Mouse (Mus musculus) forebrain, embryonic 11.5 days (tissue): ENCODE results near the gene Ppp6r2. TPM values are rescaled to one million over a fixed set of nuclear protein-coding genes. Genes with fewer than 3 reads are reported as not detected.

Experiments
- ATAC-seq: fragments of 200-750 bp; cut with Nextera tagmentation; replicated peaks from 2 replicates; pipeline ENCODE4 v1.8.0; 2017; ENCODE audit warnings: moderate TSS enrichment; ENCODE audit not compliant: low FRiP score
- DNase-seq: peaks from one replicate; pipeline ENCODE4 v3.0.0-alpha.2; 2017; ENCODE audit warnings: low spot score
- H3K27ac ChIP-seq: fragments of 300-500 bp; sonication (generic); 2 replicates; pipeline ENCODE4 v1.5.1; 2014; ENCODE audit warnings: low read depth, low read length
- H3K27me3 ChIP-seq: fragments of 300-500 bp; sonication (generic); 2 replicates; pipeline ENCODE4 v1.6.1; 2014; ENCODE audit warnings: mild to moderate bottlenecking, low read length, mixed read lengths; ENCODE audit not compliant: control insufficient read depth, insufficient read depth
- H3K36me3 ChIP-seq: fragments of 300-500 bp; sonication (generic); 2 replicates; pipeline ENCODE4 v1.6.1; 2014; ENCODE audit warnings: mild to moderate bottlenecking, low read length, moderate library complexity, mixed read lengths; ENCODE audit not compliant: control insufficient read depth, insufficient read depth
- H3K4me1 ChIP-seq: fragments of 300-500 bp; sonication (generic); replicated peaks from 2 replicates; pipeline ENCODE4 v1.6.1; 2014; ENCODE audit warnings: low read length, mixed read lengths; ENCODE audit not compliant: control insufficient read depth, insufficient read depth
- H3K4me2 ChIP-seq: fragments of 300-500 bp; sonication (generic); 2 replicates; pipeline ENCODE4 v1.6.1; 2014; ENCODE audit warnings: low read depth, mild to moderate bottlenecking, low read length, moderate library complexity, mixed read lengths; ENCODE audit not compliant: severe bottlenecking
- H3K4me3 ChIP-seq: fragments of 300-500 bp; sonication (generic); 2 replicates; pipeline ENCODE4 v1.5.1; 2014; ENCODE audit warnings: low read depth, low read length
- H3K9ac ChIP-seq: fragments of 300-500 bp; sonication (generic); 2 replicates; pipeline ENCODE4 v1.6.1; 2014; ENCODE audit warnings: low read length
- H3K9me3 ChIP-seq: fragments of 300-500 bp; sonication (generic); 2 replicates; pipeline ENCODE4 v1.6.1; 2016; ENCODE audit warnings: low read length, mixed read lengths; ENCODE audit not compliant: control insufficient read depth
- WGBS: fragments of 180-500 bp; shearing (Covaris S2); extraction: QIAGEN DNeasy Blood & Tissue Kit; methylation state at CpG from one replicate; pipeline ENCODE4 v1.1.7; 2014; 5-methylcytosine and 5-hydroxymethylcytosine counted together
- polyA plus RNA-seq: library from polyadenylated mRNA; unstranded; fragments of >200 nt; fragmentation: Nextera tagmentation; extraction: Ambion mirVana; gene quantifications from 2 replicates; pipeline ENCODE4 v1.2.1, GENCODE M21; 2014

Ppp6r2 gene
- polyA plus RNA-seq, 1 experiment from 2014 or later = 45.1 TPM

GRCm38 (mm10) chr15:89195690-89196312, 15.6 kb upstream of the Ppp6r2 start:
- H3K4me3 ChIP-seq = peak overlapping the region; percentile 81
- ATAC-seq (peak; percentile 94), DNase-seq (peak; percentile 92)
- H3K36me3 ChIP-seq = no peaks in the 10 kb centered on the region
- H3K27me3 ChIP-seq = no peaks in the 10 kb centered on the region
- H3K4me2 ChIP-seq = peak overlapping the region; percentile 75
- H3K9ac ChIP-seq = peak overlapping the region; percentile 98
- H3K27ac ChIP-seq = peak overlapping the region; percentile 96
- under 1% methylated on average over 24 of the region's 25 CpGs for WGBS
- peaks cover 5% of the 10 kb centered on the region; the same call in 1 of the 2 replicates for H3K4me1 ChIP-seq
- H3K9me3 ChIP-seq = no peaks in the 10 kb centered on the region

DNA sequence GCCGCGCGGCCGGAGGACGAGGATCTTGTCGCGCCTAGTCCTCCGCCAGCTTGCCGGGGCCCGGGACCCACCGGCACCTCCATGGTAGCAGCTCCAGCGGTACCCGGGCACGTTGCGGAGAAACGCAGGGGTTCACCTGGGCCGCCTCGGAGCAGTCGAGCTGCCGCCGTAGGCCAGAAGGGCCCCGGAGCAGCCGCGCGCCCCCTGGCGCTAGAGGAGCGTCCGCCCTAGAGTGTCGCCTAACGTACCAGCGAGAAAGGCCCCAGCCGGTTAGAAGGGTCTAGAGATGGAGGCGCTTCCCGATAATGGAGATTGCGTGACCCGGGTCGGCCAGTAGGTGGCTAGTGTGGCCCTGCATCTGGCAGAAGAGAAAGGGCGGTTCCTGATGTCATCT, 15.0 kb upstream of the Ppp6r2 start, which contains the start of gene Dennd6b:
Gene Dennd6b (minus strand): TSS at position 184 of the 394 bp plus-strand sequence.
- DNase-seq = peak; percentile 98
- H3K4me1 ChIP-seq = peaks cover 5% of the 10 kb centered on the region; the same call in 1 of the 2 replicates
- no peaks in the 10 kb centered on the region for H3K9me3 ChIP-seq
- peak within 1 kb of the TSS; percentile 96 for H3K27ac ChIP-seq
- no peaks in the 10 kb centered on the region for H3K27me3 ChIP-seq
- H3K4me2 ChIP-seq = peak within 1 kb of the TSS; percentile 75
- peak within 1 kb of the TSS; percentile 81 for H3K4me3 ChIP-seq
- no peaks in the 10 kb centered on the region for H3K36me3 ChIP-seq
- H3K9ac ChIP-seq = peak within 1 kb of the TSS; percentile 98
- WGBS = under 1% methylated on average over 38 of the region's 38 CpGs
- peak; percentile 98 for ATAC-seq

- no peaks in the 10 kb centered on the region for H3K36me3 ChIP-seq
- no peaks in the 10 kb centered on the region for H3K9me3 ChIP-seq
- peak overlapping the region; percentile 81 for H3K4me3 ChIP-seq
- H3K4me2 ChIP-seq = peak overlapping the region; percentile 75
- H3K27ac ChIP-seq = peak overlapping the region; percentile 96
- 73% methylated on average over 15 of the region's 15 CpGs for WGBS
- DNase-seq (no peak), ATAC-seq (no peak)
- H3K4me1 ChIP-seq = peaks cover 5% of the 10 kb centered on the region; the same call in 1 of the 2 replicates
- H3K27me3 ChIP-seq = no peaks in the 10 kb centered on the region
- H3K9ac ChIP-seq = peak overlapping the region; percentile 98
Observed at GRCm38 (mm10) chr15:89197056-89197455, 14.3 kb upstream of the Ppp6r2 start.

DNA sequence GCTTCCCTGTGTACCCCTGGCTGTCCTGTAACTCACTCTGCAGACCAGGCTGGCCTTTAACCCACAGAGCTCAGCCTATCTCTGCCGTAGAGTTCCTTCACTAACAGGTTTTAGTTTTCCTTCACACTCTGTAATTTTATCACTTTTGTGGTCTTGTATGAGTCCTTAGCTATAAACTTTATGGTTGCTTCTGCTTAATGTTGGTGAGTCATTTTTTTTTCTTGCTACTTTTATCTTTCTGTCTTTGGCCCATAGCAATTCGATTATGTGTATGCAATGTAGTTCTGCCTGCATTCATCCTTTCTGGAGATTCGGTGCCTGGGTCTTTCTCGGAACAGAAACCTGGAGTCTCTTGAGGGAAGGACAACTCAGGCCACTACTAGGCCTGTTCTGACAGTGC, 3.9 kb upstream of the Ppp6r2 start:
- Histone ChIP-seq H3K9me3 (peaks cover 2% of the 10 kb centered on the region; the same call in 1 of the 2 replicates), H3K36me3 (no peaks in the 10 kb centered on the region), H3K27me3 (no peaks in the 10 kb centered on the region), H3K27ac (no peak overlapping the region), H3K4me2 (no peak overlapping the region), H3K9ac (no peak overlapping the region), H3K4me3 (no peak overlapping the region), H3K4me1 (0 out of 2 replicates have a peak, but pooled peaks cover 2% of the 10 kb centered on the region)
- 94% methylated on average over 4 of the region's 4 CpGs for WGBS
- ATAC-seq (no peak), DNase-seq (no peak)

DNA sequence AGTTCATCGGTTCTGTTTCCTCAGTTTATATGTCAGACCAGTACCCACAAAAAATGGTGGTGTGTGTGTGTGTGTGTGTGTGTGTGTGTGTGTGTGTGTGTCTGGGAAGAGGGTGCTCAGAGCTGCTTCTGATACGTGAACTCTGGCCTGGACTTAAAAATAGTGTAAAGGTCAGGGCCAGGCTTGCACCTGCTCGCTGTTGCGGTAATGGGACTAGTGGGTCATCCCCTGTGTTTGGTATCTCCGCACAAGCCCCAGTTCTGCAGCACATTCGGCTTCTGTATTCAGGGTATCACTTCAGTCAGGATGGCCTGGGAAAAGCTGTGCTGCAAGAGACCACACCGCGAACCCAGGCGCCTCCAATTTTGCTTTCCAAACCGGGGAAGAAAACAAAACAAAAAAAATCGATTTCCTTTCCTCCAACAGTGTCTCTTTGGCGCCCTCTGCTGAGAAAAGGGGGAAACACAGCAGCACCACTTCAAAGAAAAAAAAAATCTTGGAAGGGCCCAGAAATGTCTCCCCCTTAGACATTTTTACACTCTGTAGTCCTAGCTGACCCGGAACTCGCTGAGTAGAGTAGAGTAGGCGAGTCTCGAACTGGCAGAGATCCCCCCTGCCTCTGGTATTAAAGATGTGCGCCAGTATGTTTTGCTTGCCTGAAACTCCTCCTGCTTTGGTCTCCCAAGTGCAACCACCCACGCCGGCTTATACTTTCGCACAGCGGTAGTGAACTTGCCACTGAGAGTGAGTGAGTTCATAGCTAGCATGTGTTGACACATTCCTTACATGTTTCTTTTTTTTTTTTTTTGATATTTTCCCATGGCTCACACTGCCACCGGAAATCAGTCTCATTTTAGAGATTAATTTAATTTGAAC, 1.2 kb upstream of the Ppp6r2 start:
- H3K4me1 ChIP-seq = peaks cover 5% of the 10 kb centered on the region; the same call in 1 of the 2 replicates
- ATAC-seq = peak; percentile 34; the same call in 1 of the 2 replicates
- DNase-seq = peak; percentile 92
- H3K4me3 ChIP-seq = peak overlapping the region; percentile 22; the same call in 1 of the 2 replicates
- no peaks in the 10 kb centered on the region for H3K9me3 ChIP-seq
- H3K36me3 ChIP-seq = no peaks in the 10 kb centered on the region
- WGBS = 25% methylated on average over 22 of the region's 22 CpGs
- no peak overlapping the region for H3K27ac ChIP-seq
- H3K9ac ChIP-seq = peak overlapping the region; percentile 39; the same call in 1 of the 2 replicates
- H3K27me3 ChIP-seq = no peaks in the 10 kb centered on the region
- H3K4me2 ChIP-seq = peak overlapping the region; percentile 45

GRCm38 (mm10) chr15:89211716-89212461, 536 bp downstream of the Ppp6r2 start:
- WGBS = 2% methylated on average over 35 of the region's 35 CpGs
- peak overlapping the region; percentile 93 for H3K4me3 ChIP-seq
- ATAC-seq = peak; percentile 7; the same call in 1 of the 2 replicates
- H3K36me3 ChIP-seq = peaks cover 3% of the 10 kb centered on the region; the same call in 1 of the 2 replicates
- peak overlapping the region; percentile 84 for H3K27ac ChIP-seq
- H3K9me3 ChIP-seq = no peaks in the 10 kb centered on the region
- peak overlapping the region; percentile 97 for H3K9ac ChIP-seq
- peak overlapping the region; percentile 88 for H3K4me2 ChIP-seq
- H3K4me1 ChIP-seq = peaks cover 5% of the 10 kb centered on the region; the same call in 1 of the 2 replicates
- H3K27me3 ChIP-seq = no peaks in the 10 kb centered on the region
- peak; percentile 55 for DNase-seq

GRCm38 (mm10) chr15:89212495-89212894, 1.1 kb downstream of the Ppp6r2 start:
- WGBS = 57% methylated on average over 6 of the region's 6 CpGs
- H3K27ac ChIP-seq = no peak overlapping the region
- ATAC-seq = no peak

DNA sequence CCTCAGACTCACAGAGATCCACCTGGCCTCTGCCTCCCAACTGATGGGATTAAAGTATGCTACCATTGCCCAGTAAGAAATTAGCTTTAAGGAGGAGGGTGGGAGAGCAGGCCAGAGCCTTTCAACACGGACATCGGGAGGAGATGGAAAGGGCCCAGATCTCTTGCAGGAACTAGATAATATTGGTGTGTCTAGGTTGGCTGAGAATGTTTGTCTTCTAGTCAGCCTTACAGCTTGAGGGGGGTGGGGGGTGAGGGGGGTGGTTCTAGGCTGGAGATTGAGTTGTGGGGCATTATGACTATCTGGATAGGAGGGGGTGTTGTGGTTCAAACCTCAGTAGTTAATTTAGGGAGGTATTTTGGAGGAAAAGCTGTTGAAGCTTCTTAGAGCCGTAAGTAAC, 2.2 kb downstream of the Ppp6r2 start:
- ATAC-seq (no peak), DNase-seq (no peak)
- Histone ChIP-seq H3K27me3 (no peaks in the 10 kb centered on the region), H3K27ac (no peak overlapping the region), H3K36me3 (peaks cover 3% of the 10 kb centered on the region; the same call in 1 of the 2 replicates), H3K9me3 (no peaks in the 10 kb centered on the region), H3K9ac (no peak overlapping the region), H3K4me3 (no peak overlapping the region), H3K4me2 (no peak overlapping the region), H3K4me1 (peaks cover 5% of the 10 kb centered on the region; the same call in 1 of the 2 replicates)
- 89% methylated on average over 3 of the region's 3 CpGs for WGBS

More at GRCm38 (mm10) chr15:89212495-89212894, 1.1 kb downstream of the Ppp6r2 start:
- H3K4me1 ChIP-seq = peaks cover 5% of the 10 kb centered on the region; the same call in 1 of the 2 replicates
- peaks cover 3% of the 10 kb centered on the region; the same call in 1 of the 2 replicates for H3K36me3 ChIP-seq
- peak overlapping the region; percentile 88 for H3K4me2 ChIP-seq
- H3K9ac ChIP-seq = peak overlapping the region; percentile 97
- H3K27me3 ChIP-seq = no peaks in the 10 kb centered on the region
- no peaks in the 10 kb centered on the region for H3K9me3 ChIP-seq
- no peak for DNase-seq
- peak overlapping the region; percentile 93 for H3K4me3 ChIP-seq
